Mouse (Mus musculus) T-cell, adult 2 months (primary cell): ENCODE results near the gene Olfr1066.
"Not testable (repeated sequence)": the region's sequence is repeated elsewhere in the genome, so short reads cannot be mapped to it uniquely, and the experiment has no call there.

Experiments
- DNase-seq: peaks from one replicate; pipeline ENCODE4 v3.0.0; 2022; ENCODE audit warnings: low spot score

The Olfr1066 gene

GRCm38 (mm10) chr2:86456169-86456568 lies at the start of gene Olfr1066:
Olfr1066 (minus strand) TSS chr2:86456269.
- DNase-seq: no peak

GRCm38 (mm10) chr2:86487286-86487685 lies 31.2 kb upstream of the Olfr1066 start, which contains the start of gene Olfr228:
Olfr228 (minus strand) TSS chr2:86487386.
- DNase-seq: no peak

GRCm38 (mm10) chr2:86464442-86465109 lies 8.5 kb upstream of the Olfr1066 start:
- no peak for DNase-seq

GRCm38 (mm10) chr2:86460434-86460833 lies 4.4 kb upstream of the Olfr1066 start:
- DNase-seq: no peak

- not testable (repeated sequence) for DNase-seq
Measured at GRCm38 (mm10) chr2:86450491-86450890, 5.6 kb downstream of the Olfr1066 start, which contains the start of gene Olfr1065. Olfr1065 (minus strand) TSS chr2:86450591.

GRCm38 (mm10) chr2:86442101-86442500 lies 14.0 kb downstream of the Olfr1066 start:
- not testable (repeated sequence) for DNase-seq

- not testable (repeated sequence) for DNase-seq
Measured at GRCm38 (mm10) chr2:86428511-86428910, 27.6 kb downstream of the Olfr1066 start.

- not testable (repeated sequence) for DNase-seq
Measured at GRCm38 (mm10) chr2:86426649-86427048, 29.4 kb downstream of the Olfr1066 start, which contains the start of gene Olfr1062. Olfr1062 (minus strand) TSS chr2:86426749.

- DNase-seq: no peak
Measured at GRCm38 (mm10) chr2:86413950-86414349, 42.1 kb downstream of the Olfr1066 start, which contains the start of gene Olfr1061. Olfr1061 (minus strand) TSS chr2:86414050.
